Mouse (Mus musculus) cortical plate, adult 2 months (tissue): ENCODE data around the gene Mapk10.

Experiments used
- CTCF ChIP-seq: fragments of 200-500 bp; IDR thresholded peaks from 2 replicates; pipeline ENCODE4 v1.5.1; 2011; ENCODE audit warnings: mild to moderate bottlenecking, control low read depth, low read length; ENCODE audit not compliant: insufficient read depth; ENCODE audit errors: extremely low read depth
- POLR2A ChIP-seq: fragments of 200-500 bp; IDR thresholded peaks from 2 replicates; pipeline ENCODE4 v1.6.1; 2011; ENCODE audit warnings: mild to moderate bottlenecking, low read length, control low read depth; ENCODE audit not compliant: insufficient read depth; ENCODE audit errors: extremely low read depth

GRCm38 (mm10) chr5:102905441-102906211 is 305.5 kb downstream of the Mapk10 start:
- TF ChIP-seq POLR2A (no peak), CTCF (no peak)
